Mouse (Mus musculus): ENCODE measurements at regions not wholly inside any gene's neighbourhood (a gene's known extent, or its start where the extent isn't known, plus 50 kb on each side); places are given as distances from the start of the nearest gene placed in this dataset.
A peak's percentile ranks its signal among the peaks of the same experiment; 100 is the strongest.
"Not testable (repeated sequence)": the region's sequence is repeated elsewhere in the genome, so short reads cannot be mapped to it uniquely, and the experiment has no call there.

DNA sequence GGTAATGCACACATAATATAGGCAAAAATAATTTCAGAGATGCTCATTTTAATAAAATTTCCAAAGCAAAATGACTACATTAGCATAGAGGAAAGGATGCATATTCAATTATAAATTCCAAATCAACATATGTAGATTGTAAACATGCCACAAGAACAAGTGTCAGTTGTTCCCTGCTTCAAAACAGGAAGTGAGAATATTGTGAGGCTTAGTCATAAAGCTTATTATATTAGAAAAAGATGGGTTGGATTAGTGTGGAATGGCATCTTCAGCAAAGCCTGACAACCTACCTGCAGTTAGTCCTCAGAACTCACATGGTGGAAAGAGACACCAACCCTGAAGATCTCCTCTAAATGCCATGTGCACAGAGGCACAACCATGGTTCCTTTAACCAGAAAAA lies 92.1 kb downstream of the Susd5 start:
- not testable (repeated sequence) for DNase-seq

GRCm38 (mm10) chr9:114189371-114189770 lies 132.4 kb downstream of the Susd5 start:
- DNase-seq, result not testable (repeated sequence)

- peak; percentile 52 to 58 for DNase-seq
These were observed 128.9 kb upstream of the Bcl2a1c start for GRCm38 (mm10) chr9:114201036-114201435.

GRCm38 (mm10) chr9:114240528-114240927 lies 89.4 kb upstream of the Bcl2a1c start:
- not testable (repeated sequence) for DNase-seq

DNA sequence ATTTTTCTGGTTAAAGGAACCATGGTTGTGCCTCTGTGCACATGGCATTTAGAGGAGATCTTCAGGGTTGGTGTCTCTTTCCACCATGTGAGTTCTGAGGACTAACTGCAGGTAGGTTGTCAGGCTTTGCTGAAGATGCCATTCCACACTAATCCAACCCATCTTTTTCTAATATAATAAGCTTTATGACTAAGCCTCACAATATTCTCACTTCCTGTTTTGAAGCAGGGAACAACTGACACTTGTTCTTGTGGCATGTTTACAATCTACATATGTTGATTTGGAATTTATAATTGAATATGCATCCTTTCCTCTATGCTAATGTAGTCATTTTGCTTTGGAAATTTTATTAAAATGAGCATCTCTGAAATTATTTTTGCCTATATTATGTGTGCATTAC lies 50.3 kb upstream of the Bcl2a1c start:
- DNase-seq, result not testable (repeated sequence)

All from cerebellum, postnatal 10 days (tissue).